Mouse (Mus musculus) erythroblast, adult 5-6 weeks (primary cell): Measurements from ENCODE around the gene Mum1. TPM values are rescaled to one million over a fixed set of nuclear protein-coding genes. Genes with fewer than 3 reads are reported as not detected.

ENCODE experiments used
- ATAC-seq: replicated peaks from 2 replicates; pipeline ENCODE4 v1.8.0; 2016; ENCODE audit warnings: moderate number of reproducible peaks, mild to moderate bottlenecking, moderate TSS enrichment, inconsistent platforms; ENCODE audit not compliant: poor library complexity, low FRiP score, severe bottlenecking
- total RNA-seq, 2 experiments: library from RNA; stranded (forward) in 1 of 2; stranded (reverse) in 1 of 2; fragments of 150-400 nt in 1 of 2; fragments of 200-764, 138-1000 nt in 1 of 2; gene quantifications; 2 replicates each; pipeline versions ENCODE4 v1.2.3 to v1.2.4; 2015 to 2017; ENCODE audit warnings: low replicate concordance in 2 of 2

Mum1 gene
- total RNA-seq, 2 experiments from 2014 or later: 4.4 to 14.7 TPM

DNA sequence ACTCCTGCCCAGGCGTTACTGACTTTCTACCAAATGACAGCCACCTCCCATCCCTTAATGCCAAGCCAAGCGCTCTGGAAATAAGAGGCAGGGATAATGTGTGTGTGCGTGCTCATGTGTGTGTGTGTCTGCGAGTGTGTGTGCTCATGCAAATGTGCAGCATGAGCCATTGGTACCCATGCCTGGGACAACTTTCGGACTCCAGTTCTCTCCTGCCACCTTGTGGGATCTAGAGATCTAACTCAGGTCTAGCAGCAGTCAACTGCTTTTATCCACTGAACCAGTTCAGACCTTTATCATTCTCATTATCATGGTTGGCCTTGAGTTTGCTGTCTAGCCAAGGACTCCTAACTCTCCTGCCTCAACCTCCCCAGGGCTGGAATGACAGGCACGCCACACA is 21.6 kb downstream of the Mum1 start:
- no peak for ATAC-seq

DNA sequence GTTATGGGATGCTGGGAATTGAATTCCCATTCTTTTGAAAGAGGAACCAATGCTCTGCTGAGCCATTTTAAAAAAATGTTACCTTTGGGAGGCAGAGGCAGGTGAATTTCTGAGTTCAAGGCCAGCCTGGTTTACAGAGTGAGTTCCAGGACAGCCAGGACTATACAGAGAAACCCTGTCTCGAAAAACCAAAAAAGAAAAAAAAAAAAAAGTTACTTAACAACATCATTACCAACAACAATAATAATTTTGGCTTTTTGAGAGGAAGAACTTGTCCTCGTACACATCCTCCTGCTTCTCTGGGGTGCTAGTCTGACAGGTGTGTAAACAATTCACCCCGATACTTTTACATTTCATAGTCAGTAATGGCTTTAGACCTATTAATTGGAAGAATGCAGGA is 22.2 kb downstream of the Mum1 start:
- ATAC-seq: 0 out of 2 replicates have a peak, but pooled peaks have one; percentile 2

DNA sequence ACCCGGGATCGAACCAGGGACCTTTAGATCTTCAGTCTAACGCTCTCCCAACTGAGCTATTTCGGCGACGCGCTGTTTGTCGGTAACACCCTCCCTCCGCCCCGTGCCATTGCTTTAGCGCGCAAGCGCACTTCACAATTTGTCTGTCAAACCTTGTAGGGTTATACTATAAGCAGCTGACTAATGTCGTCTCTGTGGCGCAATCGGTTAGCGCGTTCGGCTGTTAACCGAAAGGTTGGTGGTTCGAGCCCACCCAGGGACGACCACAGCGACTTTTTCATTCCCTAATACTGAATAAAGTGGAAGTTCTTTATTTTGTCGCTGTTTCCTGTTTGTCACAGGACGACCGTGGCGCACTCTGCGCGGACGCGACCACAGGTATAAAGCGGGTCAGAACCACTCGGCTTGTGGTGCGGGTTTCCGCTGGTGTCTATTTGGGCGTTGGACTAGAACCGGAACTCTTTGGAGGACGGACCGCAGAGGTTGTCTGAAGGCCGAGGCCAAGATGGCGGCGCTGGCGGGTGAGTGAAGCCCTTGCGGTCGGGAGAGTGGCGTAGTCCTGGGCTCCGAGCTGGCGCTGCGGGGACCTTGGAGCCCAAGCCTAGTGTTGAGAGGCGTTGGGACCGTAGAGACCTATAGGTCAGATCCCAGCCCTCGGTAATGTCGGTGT is 22.9 kb downstream of the Mum1 start, which contains the start of gene Ndufs7:
Gene Ndufs7, plus strand, starts transcription at position 151 of the 670 bp plus-strand sequence.
- peak; percentile 82 for ATAC-seq

DNA sequence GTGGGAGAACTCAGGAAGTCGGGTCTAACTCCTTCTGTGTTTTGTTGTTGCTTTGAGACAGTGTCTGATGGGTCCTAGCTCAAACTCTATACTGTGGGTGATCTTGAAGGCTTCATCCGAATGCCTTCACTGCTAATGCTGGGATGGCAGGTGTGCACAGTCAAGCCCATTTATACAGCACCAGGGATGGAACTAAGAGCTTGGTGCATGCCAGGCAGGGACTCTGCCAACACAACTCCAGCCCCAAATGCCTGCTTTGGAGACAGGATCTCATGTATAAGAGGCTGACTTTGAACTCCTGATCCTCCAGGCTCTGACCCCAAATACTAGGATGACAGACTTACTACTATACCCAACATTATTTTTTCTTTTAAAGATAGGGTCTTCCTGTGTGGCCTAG is 23.8 kb downstream of the Mum1 start:
- ATAC-seq: no peak

DNA sequence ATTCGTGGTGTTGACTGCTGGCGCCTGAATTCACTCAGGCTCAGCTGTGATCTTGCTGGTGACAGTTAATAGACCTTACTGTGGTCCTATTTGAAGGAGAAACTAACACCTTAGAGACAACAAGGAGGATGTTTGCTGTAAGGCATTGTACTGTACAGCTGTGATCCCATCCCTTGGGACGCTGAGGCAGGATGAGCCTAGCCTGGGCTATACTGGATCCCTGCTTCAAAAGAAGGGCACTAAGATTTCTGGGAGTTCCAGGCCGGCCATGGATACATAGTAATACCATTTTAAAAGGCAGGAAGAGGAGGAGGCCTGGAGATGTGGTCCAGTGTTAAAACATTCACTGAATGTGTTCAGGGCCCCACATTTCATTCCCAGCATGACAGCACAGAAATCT is 24.3 kb downstream of the Mum1 start:
- ATAC-seq: no peak

DNA sequence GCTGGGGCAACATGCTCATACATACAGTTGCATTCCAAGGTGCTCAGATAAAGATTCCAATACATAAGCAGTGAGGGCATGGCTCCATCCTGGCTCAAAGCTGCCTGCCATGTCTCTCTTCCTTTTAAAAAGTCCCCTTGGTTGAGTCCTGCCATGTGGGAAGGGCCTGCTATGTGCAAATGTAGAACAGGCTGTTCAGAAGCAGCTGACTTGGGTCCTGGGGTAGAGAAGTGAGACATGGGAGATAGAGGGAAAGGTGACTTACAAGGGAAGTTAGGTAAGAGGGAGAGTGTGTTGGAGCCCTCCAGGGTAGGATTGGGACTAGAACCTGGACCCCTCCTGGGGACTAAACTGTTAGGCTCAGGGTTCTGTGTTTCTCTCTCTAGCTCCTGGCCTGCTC is 25.8 kb downstream of the Mum1 start:
- ATAC-seq: no peak

DNA sequence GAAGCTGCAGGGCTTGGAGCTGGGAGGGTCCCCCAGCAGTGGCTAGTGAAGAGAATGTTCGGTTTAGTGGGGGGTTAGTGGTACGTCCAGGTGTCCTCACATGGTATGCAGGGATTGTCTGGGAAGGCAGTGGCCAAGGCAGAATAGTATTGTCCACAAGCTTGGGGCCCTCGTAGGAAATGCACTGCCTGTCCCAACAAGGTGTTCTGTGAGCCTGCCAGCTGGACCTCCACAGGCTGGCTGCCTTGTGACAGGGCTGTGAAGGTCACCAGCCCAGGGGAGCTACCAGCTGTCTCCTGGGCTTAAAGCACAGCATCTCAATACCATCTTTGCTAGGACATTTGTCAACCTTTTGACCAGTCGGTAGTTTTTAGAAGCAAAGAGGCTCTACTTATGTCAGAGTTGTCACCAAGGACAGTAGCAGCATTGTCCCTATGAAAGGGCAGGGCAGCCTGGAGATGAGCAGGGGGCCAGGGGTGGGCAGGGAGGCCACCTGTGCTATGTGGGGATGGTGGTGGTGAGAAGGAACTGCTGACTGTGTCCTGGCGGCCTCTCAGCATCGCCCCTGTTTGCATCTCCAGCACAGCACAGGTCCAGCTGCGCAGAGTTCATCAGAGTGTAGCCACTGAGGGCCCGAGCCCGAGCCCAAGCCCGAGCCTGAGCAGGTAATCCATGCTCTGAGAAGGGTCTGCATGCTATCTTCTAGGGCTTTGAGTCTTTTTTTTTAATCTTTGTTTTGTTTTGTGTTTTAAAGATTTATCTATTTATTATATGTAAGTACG is 26.4 kb downstream of the Mum1 start:
- no peak for ATAC-seq

DNA sequence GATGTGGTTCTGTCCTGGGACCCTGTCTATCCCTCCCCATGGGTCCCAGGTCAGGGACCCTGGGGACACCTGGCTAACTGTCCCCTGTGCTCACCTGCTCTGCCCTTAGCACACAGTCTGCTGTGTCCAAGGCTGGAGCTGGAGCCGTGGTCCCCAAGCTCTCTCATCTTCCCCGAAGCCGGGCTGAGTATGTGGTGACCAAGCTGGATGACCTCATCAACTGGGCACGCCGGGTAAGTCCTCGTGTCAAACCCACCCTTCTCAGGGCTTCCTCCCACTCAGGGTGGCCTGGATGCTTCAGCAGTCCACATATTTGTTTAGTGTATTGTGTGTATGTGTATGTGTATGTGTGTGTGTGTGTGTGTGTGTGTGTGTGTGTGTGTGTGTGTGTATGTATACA is 27.3 kb downstream of the Mum1 start:
- no peak for ATAC-seq

DNA sequence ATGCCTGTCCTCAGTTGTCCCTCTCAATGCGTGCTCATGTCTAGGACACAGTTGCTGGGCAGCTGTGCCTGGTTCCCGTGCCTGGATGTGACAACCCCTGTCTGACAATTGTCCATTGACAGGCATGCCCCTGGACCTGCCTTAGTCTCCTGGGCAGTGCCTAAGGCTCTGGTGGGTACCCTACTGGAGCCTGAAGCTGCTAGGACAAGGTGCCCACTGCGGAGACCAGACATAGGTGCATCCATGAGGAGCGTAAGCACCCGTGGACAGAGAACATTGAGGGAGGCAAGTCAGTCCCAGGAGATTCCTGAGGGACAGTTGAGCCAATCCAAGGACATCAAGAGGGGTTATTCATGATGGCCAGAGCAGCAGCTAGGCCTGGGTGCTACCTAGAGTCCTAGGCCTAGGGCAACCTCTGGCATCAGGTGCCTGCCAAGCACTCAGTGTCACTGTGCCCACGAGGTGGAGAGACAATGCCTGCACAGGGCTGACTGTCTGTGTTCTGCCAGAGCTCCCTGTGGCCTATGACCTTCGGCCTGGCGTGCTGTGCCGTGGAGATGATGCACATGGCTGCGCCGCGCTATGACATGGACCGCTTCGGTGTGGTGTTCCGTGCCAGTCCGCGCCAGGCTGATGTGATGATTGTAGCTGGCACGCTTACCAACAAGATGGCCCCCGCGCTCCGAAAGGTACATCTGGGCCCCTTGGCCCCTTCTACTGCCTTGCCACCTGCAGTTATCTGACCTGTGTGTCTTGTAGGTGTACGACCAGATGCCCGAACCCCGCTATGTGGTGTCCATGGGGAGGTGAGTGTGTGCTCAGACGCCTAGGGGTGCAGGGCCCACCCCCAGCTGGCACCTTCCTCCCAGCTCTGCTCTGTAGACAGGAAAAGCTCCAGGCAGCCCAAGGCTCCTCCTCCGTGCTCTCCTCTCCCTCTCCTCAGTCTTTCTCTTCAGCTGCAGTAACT is 28.4 kb downstream of the Mum1 start:
- no peak for ATAC-seq

DNA sequence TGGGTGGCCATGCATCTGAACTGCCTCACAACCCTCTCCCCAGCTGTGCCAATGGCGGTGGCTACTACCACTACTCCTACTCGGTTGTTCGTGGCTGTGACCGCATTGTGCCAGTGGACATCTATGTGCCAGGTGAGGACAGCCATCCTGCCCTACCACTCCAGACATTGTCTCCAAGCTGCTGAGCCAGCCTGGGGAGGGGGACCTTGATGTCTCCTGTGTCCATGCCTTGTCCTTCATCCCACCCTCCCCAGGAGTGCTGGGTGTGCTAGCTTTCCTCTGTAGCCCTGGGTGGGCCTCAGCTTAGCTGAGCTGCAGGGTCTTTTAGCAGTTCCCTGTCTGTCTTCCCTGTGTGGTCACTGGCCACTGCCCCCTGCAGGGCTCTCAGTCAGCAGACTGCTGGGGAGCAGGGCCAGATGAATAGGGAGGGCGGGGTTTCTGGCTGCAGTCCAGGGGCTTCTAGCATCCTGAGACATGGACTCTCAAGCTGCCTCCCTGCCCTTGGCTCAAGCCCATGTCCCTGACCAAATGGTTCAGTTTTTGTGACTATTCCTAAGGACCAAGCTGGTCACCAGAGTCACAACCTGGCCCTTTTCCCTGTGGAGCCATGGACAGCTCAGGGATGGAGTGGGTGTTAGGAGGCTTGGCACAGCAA is 29.8 kb downstream of the Mum1 start:
- no peak for ATAC-seq

DNA sequence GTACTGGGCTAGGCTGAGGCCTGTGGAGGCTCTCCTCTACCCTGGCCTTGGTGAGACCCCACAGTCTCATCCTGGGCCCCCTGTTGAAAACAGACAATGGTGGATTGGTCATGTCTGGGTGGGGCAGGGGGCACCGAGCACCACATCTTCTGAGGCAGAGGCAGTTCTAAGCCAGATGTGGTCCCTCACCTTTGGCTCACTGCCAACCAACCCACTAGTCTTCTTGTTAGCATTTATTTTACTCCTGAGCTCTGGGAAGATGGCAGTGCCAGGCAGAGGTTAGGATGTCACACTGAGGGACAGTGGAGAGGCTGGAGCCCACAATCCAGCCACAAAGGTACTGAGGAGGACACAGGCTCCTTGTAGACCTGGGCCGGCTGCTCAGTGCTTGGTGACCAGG is 31.7 kb downstream of the Mum1 start:
- no peak for ATAC-seq

DNA sequence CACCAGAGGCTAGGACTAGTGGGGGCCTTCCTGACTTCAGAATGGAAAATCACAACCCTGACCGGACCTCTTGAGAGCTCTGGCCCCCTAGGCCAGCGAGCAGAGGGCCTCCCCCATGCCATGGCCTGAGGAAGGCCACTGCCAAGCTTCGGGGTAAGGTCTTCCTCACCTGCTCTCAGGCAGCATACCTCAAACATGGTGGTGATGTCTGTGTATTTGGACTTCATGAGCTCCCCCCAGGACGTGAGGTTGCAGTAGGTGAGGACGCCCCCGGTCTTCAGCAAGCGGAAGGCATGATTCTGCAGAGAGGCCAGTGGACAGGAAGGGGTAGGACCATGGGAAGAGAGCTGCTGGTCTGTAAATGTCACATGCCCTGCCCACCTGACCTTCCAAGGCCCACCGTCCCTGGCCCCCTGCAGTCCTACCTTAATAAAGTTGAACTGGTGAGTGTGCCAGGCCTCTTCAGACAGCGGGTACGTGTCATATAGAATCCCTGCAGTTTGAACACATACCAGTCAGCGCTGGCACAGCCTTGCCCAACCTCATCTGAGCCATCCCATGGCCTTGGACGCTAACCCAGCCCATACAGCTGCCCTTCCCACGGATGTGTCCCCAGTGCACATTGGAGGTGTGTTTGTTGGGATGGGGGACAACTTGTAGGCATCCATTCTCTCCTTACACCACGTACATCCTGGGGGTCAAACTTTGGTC is 32.7 kb downstream of the Mum1 start:
- no peak for ATAC-seq

DNA sequence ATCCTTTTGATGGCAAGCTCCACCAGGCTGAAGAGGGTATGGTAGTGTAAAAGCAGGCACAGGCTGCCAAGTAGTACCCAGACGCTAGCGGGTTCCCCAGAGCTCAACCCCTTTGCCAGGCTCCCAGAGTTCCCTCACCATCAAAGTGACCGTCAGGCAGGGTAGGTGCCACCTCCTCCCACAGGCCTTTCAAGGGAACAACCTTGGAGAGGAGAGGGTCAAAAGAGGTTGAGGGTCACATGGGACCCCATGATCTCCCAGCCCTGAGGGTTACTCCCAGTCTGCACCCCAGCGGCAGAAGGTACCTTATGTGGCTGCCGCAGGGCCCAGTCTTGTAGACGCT is 33.2 kb downstream of the Mum1 start:
- ATAC-seq: no peak

DNA sequence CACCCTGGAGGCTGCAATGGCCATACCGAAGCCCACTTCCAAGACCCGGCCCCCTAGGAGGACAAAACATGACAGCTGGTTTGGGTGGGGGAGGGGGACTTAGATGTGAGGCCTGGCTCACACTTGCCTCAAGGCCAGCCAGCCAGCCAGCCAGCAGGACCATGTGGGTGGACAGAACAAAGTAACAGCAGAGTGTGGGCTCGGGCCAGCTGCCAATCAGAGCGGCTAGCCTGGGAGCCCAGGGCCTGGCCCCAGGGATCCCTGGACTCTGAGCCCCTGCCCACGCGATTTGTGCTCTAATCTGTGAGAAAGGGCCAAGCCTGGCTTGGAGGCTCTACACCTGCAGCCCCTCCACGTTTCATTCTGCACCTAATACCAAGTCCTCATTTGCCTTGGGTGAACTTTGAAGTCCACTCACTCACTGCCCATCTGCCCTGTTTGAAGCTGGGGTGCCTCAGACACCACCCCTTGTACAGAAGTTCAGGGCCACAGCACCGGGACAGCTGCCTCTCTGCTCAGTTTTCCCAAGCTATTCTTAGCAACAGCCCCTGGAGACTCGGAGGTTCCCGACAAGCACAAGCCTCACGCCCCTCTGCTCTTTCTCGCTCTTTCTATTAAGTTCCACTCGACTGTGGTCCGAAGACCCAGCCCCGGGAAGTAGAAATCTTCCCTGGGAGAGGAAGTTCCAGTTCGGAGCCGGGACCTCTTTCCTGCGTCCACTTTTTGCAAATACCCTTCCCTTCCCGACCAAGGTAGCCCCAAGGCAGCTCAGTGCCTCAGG is 33.8 kb downstream of the Mum1 start:
- no peak for ATAC-seq

DNA sequence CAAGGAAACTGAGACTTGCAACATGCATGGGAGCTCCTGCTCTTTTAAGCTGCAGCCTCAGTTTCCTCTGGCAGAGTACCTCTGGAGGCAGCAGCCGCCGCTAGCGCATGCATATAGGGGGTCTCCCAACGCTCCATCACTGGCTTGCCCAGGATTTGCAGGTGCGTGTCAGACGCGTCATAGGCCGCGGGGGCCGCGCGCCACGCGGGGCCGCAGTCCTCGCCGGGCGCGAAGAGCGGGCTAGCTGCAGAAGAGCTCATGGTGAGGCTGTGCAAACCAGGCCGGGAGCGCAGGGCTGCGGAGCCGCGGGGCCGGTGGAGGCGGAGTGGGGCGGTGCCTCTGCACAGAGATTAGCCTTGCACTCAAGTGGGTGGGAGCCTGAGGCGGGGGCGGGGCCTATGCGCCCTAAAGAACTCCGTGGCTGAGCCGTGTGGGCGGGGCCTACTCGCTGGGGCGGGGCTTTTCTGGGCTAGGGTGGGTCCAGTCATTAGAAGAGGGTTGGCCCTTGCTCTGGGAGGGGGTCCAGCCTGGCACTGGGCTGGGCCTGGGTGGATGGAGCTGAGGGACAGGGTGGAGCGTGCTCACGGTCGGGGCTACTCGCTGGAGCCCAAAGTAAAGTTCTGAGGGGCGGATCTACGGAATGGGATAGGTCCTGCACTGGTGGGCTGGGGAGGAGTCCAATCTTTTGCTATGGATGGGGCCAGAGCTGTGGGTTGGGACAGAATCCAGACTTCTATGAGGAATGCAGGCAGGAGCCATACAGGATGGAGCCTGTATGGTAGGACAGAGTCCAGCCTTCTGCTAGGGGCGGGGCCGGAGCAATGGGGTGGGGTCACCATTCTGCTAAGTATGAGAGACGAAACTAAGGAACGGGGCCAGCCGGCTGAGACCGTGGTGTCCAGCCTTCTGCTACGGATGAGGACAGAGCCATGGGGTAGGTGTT is 34.7 kb downstream of the Mum1 start, which contains the start of the genes Gamt and Dazap1:
Gene Gamt, minus strand, starts transcription at position 371 of the 943 bp plus-strand sequence.
Gene Dazap1, plus strand, starts transcription at position 845 of the 943 bp plus-strand sequence.
- peak; percentile 69 for ATAC-seq

DNA sequence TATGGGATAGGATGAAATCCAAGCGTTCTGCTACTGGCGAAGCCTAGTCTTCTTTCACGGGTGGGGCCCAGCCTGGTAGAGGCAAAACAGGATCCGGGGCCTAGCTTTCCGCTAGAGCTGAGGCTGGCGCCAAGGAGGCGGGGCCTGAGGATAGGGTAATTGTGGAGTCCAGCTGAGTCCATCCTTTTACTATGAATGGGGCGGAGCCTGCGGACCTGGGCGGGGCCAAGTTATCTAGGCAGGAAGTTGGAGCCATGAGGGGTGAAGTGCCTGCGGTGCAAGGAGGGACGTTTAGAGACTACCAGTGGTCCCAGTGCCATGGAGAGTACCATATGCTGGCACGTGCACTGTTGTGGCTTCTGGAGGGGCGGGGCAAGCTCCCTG is 35.3 kb downstream of the Mum1 start:
- peak; percentile 53 for ATAC-seq

DNA sequence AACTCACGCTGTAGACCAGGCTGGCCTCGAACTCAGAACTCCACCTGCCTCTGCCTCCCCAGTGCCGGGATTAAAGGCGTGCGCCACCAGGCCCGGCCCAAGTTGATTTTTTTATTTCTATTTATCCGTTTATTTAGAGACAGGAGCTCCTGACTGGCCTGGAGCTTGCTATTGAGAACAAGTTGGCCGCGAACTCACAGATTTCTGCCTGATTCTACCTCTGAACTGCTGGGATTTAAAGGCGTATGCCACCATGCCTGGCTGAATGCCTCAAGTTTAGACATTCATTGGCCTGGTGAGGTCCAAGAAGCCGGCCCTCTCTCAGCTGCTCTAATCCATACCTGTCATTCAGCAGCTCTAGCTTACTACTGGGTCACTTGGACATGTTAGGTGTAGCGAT is 35.9 kb downstream of the Mum1 start:
- no peak for ATAC-seq
